In the genomic region with DNA sequence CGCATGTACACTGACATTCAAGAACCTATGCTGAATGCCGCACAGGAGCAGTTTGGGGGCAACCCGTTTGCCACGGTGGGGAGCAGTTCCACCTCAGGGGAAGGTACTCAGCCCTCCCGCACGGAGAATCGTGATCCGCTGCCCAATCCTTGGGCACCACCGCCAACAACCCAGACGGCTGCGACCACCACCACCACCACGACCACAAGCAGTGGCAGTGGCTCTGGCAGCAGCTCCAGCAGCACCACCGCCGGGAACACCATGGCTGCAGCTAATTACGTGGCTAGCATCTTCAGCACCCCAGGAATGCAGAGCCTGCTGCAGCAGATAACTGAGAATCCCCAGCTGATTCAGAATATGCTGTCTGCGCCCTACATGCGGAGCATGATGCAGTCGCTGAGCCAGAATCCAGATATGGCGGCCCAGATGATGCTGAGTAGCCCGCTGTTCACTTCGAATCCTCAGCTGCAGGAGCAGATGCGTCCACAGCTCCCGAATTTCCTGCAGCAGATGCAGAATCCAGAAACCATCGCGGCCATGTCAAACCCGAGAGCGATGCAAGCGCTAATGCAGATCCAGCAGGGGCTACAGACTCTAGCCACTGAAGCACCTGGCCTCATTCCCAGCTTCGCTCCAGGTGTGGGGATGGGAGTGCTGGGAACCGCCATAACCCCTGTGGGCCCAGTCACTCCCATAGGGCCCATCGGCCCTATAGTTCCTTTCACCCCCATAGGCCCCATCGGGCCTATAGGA, we compare ENCODE assay signal across 7 mouse cellular contexts. TPM values are rescaled to one million over a fixed set of nuclear protein-coding genes. Genes with fewer than 3 reads are reported as not detected.
A peak's percentile ranks its signal among the peaks of the same experiment; 100 is the strongest.
DNase-seq lines count a peak whose midpoint lies in the region; ATAC-seq and TF ChIP-seq lines count a peak whose summit lies in the region.

No protein-coding gene starts in this region.

- H3K27me3 ChIP-seq in heart, embryonic 15.5 days, result no peaks in the 10 kb centered on the region
- H3K27me3 ChIP-seq in midbrain, embryonic 14.5 days (ENCODE audit: control insufficient read depth, insufficient read depth, low read length), result no peaks in the 10 kb centered on the region
- no peaks in the 10 kb centered on the region for H3K27me3 ChIP-seq in thymus, adult 2 months (ENCODE audit: control insufficient read depth, insufficient read depth, low read length)

- DNase-seq in 3134 (ENCODE audit: extremely low read depth, insufficient read length, low spot score), result peak; percentile 3
- DNase-seq in CD4-positive helper T cell, adult 2 months (ENCODE audit: low read depth, low spot score), result peak; percentile 2
- DNase-seq in embryo, embryonic 11 days, result peak; percentile 16
- peak; percentile 7 to 14 for DNase-seq in layer of hippocampus, postnatal 36 days
- DNase-seq in midbrain, embryonic 14.5 days, result peak; percentile 38
- DNase-seq in thymus, adult 2 months, result peak; percentile 3

- H3K36me3 ChIP-seq in heart, embryonic 15.5 days, result no peaks in the 10 kb centered on the region
- H3K36me3 ChIP-seq in midbrain, embryonic 14.5 days (ENCODE audit: control insufficient read depth, insufficient read depth, low read length), result no peaks in the 10 kb centered on the region
- no peaks in the 10 kb centered on the region for H3K36me3 ChIP-seq in thymus, adult 2 months (ENCODE audit: control insufficient read depth, insufficient read depth, low read length)

- TF ChIP-seq CTCF in thymus, adult 2 months (IDR thresholded peaks at IDR 0.05; ENCODE audit: borderline replicate concordance, control insufficient read depth, extremely low read depth, insufficient read depth, low read length, poor library complexity), result no peak

- whole genome bisulfite sequencing in heart, embryonic 15.5 days, result 20% methylated on average over 32 of the region's 32 CpGs
- WGBS in midbrain, embryonic 14.5 days, result 30% methylated on average over 32 of the region's 32 CpGs
- WGBS in thymus, adult 2 months, result 92% methylated on average over 32 of the region's 32 CpGs

- no peaks in the 10 kb centered on the region for H3K9me3 ChIP-seq in heart, embryonic 15.5 days (replicated peaks)
- H3K9me3 ChIP-seq in midbrain, embryonic 14.5 days (ENCODE audit: control insufficient read depth, low read length), result no peaks in the 10 kb centered on the region

- H3K9ac ChIP-seq in heart, embryonic 15.5 days, result peak overlapping the region; percentile 80
- H3K9ac ChIP-seq in midbrain, embryonic 14.5 days (replicated peaks; ENCODE audit: low read length), result peak overlapping the region; percentile 86

- H3K27ac ChIP-seq in heart, embryonic 15.5 days, result no peak overlapping the region
- peak overlapping the region; percentile 95 for H3K27ac ChIP-seq in midbrain, embryonic 14.5 days (replicated peaks; ENCODE audit: low read depth, low read length)
- no peak overlapping the region for H3K27ac ChIP-seq in thymus, adult 2 months (ENCODE audit: control insufficient read depth, insufficient read depth, low read length)

- peak overlapping the region; percentile 67 for H3K4me3 ChIP-seq in heart, embryonic 15.5 days
- peak overlapping the region; percentile 59 for H3K4me3 ChIP-seq in midbrain, embryonic 14.5 days (replicated peaks; ENCODE audit: low read depth, low read length)
- peak overlapping the region; percentile 99 for H3K4me3 ChIP-seq in thymus, adult 2 months (ENCODE audit: control insufficient read depth, insufficient read depth, low read length)

- ATAC-seq in heart, embryonic 15.5 days (replicated peaks; ENCODE audit: insufficient number of reproducible peaks, insufficient read depth, low FRiP score, low read depth), result no peak
- no peak for ATAC-seq in midbrain, embryonic 14.5 days (ENCODE audit: low FRiP score, low TSS enrichment)

- peaks cover 6% of the 10 kb centered on the region for H3K4me1 ChIP-seq in heart, embryonic 15.5 days (replicated peaks)
- peaks cover 4% of the 10 kb centered on the region; the same call in 1 of the 2 replicates for H3K4me1 ChIP-seq in midbrain, embryonic 14.5 days (ENCODE audit: control insufficient read depth, insufficient read depth, low read length)
- peaks cover 14% of the 10 kb centered on the region for H3K4me1 ChIP-seq in thymus, adult 2 months (replicated peaks; ENCODE audit: control insufficient read depth, insufficient read depth, low read length)

- TF ChIP-seq POLR2A in thymus, adult 2 months (IDR thresholded peaks at IDR 0.05; ENCODE audit: control insufficient read depth, extremely low read depth, insufficient read depth, low read length, poor library complexity), result no peak

- peak overlapping the region; percentile 74 for H3K4me2 ChIP-seq in heart, embryonic 15.5 days
- peak overlapping the region; percentile 64 for H3K4me2 ChIP-seq in midbrain, embryonic 14.5 days (ENCODE audit: low read length)

RNA-seq across cellular contexts. Expression of a gene that starts 1.4 kb away (rescaled TPM):
- polyA plus RNA-seq in heart, embryonic 15.5 days (2015; fragmentation: Nextera tagmentation; extraction: Ambion mirVana), result 9.5 and 11.3 TPM in 2 replicates
- 100 to 1,000 TPM; 232 to 242 TPM for total RNA-seq in layer of hippocampus, postnatal 36 days (2021)
- polyA plus RNA-seq in midbrain, embryonic 14.5 days (2014; fragmentation: Nextera tagmentation; extraction: Ambion mirVana), result 68.8 and 79.3 TPM in 2 replicates
- 40.9 and 55.3 TPM in 2 replicates for polyA plus RNA-seq in thymus, adult 2 months (2012; rRNA removed)

RNA-seq across cellular contexts. Expression of a gene that starts 58.9 kb away (rescaled TPM):
- not detected in 2 replicates for polyA plus RNA-seq in heart, embryonic 15.5 days (2015; fragmentation: Nextera tagmentation; extraction: Ambion mirVana)
- not detected for total RNA-seq in layer of hippocampus, postnatal 36 days (2021)
- not detected in 2 replicates for polyA plus RNA-seq in midbrain, embryonic 14.5 days (2014; fragmentation: Nextera tagmentation; extraction: Ambion mirVana)
- polyA plus RNA-seq in thymus, adult 2 months (2012; rRNA removed), result not detected in 2 replicates
